Mouse (Mus musculus): ENCODE data around the gene Klk1b11.
"Not testable (repeated sequence)": the region's sequence is repeated elsewhere in the genome, so short reads cannot be mapped to it uniquely, and the experiment has no call there.

Klk1b11 gene

DNA sequence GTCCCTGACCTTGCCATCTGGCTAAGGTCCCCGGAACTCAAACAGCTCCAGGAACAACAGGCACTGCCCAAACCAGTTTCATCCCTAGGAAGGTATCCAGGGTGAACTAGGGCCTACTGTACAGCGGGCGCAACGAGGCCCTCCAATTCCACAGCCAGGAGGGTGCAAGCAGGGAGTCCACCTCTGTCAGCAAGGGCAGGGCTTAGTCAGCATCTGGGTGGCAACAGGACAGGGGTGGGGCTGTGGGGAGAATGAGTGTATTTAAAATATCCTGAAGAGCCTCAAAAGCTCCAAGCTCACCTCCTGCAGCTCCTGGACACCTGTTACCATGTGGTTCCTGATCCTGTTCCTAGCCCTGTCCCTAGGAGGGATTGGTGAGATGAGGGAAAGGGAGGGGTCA is at the start of gene Klk1b11:
TSS of gene Klk1b11 (plus strand) at position 301 of the 400 bp plus-strand sequence.
- not testable (repeated sequence) for DNase-seq

DNA sequence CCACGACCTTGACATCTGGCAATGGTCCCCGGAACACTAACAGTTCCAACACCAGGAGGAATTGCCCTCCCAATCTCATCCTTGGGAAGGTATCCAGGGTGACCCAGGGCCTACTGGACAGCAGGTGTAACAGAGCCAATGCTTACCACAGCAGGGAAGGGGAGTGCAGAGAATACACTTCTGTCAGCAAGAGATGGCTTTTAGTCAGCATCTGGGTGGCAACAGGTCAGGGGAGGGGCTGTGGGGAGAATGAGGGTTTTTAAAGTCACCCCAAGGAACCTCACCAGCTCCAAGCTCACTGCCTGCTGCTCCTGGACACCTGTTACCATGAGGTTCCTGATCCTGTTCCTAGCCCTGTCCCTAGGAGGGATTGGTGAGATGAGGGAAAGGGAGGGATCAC is 45.3 kb upstream of the Klk1b11 start, which contains the start of gene Klk1b8:
TSS of gene Klk1b8 (plus strand) at position 301 of the 400 bp plus-strand sequence.
- no peak for DNase-seq

DNA sequence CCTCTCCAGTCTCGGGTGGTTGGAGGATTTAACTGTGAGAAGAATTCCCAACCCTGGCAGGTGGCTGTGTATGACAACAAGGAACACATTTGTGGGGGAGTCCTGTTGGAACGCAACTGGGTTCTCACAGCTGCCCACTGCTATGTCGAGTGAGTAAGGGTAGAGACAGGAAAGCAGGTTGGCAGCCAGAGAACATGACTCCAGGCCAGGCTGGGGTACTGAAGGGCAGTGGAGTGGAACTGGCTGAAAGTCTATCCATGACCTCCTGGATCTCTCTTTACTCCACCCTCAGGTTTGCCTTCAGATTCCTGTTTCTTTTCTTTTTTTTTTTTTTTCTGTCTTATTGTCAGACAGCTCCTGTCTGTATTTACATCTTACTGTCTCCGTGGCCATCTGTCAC is 43.0 kb upstream of the Klk1b11 start:
- peak; percentile 22 for DNase-seq

DNA sequence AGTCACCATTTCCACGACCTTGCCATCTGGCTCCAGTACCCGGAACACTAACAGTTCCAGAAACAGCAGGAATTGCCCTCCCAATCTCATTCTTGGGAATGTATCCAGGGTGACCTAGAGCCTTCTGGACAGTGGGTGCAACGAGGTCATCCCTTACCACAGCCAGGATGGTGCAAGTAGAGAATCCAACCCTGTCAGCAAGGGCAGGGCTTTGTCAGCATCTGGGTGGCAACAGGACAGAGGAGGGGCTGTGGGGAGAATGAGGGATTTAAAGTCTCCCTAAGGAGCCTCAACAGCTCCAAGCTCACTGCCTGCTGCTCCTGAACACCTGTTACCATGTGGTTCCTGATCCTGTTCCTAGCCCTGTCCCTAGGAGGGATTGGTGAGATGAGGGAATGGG is 29.2 kb upstream of the Klk1b11 start, which contains the start of gene Klk1b1:
TSS of gene Klk1b1 (plus strand) at position 301 of the 400 bp plus-strand sequence.
- DNase-seq: no peak

DNA sequence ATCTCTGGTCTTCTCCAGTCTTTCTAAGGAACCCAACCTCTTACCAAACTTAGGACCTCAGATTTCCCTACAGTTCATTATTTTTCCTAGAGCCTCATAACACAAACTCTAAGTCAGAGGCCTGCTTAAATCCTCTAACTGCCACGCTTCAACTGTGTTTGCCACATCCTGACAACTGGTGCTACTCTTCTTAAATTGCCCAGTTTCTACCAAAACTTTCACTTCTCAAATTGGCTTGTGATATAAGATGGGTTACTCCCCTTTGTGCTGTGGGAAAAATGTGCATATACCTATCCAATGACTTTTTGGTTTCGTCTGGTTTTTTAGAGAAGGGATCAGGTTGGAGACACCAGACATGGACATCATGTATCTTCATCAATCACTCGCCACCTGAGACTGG is 28.6 kb upstream of the Klk1b11 start:
- DNase-seq: no peak

DNA sequence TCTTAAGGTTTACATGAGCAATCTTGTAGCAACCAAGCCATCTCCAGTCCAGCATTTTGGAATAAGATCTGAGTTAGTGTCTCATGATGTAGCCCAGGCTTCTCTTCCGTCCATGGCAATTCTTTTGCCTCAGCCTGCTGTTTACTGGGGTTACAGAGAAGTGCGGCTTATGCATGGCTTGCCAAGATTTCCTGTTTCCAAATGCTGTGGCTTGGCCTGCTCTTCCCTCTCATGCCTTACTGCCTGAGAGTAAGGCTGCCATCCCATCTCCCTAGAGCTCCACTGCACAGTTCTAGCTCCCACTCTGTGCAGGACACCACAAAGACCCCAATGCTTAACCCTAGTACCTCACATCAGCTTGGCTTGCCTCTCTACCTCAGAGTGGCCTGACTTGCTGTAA is 28.1 kb upstream of the Klk1b11 start:
- DNase-seq: no peak

DNA sequence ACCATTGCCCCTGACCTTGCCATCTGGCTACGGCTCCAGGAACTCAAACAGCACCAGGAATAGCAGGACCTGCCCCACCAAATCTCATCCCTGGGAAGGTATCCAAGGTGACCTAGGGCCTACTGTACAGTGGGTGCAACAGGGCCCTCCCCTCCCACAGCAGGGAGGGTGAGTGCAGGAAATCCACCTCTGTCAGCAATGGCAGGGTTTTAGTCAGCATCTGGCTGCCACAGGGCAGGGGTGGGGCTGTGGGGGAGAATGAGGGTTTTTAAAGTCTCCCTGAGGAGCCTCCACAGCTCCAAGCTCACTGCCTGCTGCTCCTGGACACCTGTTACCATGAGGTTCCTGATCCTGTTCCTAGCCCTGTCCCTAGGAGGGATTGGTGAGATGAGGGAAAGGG is 19.9 kb upstream of the Klk1b11 start, which contains the start of gene Klk1b9:
TSS of gene Klk1b9 (plus strand) at position 301 of the 400 bp plus-strand sequence.
- DNase-seq: not testable (repeated sequence)

DNA sequence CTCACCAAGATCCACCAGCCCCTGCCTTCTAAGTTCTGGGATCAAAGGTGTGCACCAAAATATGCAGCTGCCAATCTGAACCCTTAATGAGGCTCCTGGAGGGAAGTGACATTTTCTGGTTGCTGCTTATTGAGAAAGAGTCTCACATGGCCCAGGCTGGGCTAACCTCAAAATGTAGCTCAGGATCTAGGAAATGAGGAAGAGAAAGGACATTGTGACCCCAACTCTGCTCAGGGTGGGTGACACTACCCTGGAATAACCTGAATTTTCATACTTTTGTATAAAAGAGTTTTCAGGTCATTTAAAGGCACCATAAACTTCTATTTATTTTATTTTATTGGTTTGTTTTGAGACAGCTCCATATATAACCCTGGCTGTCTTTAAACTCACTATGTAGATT is 10.0 kb upstream of the Klk1b11 start:
- no peak for DNase-seq

DNA sequence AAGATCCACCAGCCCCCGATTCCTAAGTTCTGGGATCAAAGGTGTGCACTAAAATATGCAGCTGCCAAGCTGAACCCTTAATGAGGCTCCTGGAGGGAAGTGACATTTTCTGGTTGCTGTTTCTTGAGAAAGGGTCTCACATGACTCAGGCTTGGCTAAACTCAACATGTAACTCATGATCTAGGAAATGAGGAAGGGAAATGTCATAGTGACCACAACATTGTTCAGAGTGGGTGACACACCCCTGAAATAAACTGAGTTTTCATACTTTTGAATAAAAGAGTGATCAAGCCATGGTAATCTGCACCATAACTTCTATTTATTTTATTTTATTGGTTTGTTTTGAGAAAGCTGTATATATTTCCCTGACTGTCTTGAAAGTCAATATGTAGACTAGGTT is 856 bp upstream of the Klk1b11 start:
- DNase-seq: not testable (repeated sequence)

DNA sequence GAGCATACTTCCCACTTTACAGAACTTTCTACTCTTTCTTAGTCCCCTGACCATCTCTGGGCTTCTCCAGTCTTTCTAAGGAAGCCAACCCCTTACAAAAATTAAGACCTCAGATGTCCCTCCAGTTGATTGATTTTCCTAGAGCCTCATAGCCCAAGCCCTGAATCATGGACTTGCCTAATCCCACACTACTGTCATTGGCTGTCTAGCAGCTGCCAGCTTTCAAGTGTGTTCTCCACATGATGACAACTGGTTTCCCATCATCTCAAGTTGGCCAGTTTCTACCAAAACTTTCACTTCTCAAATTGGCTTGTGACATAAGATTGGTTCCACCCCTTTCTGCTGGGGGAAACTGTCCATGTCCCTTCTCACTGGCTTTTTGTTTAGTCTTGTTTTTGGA is 9.2 kb downstream of the Klk1b11 start:
- DNase-seq: no peak

DNA sequence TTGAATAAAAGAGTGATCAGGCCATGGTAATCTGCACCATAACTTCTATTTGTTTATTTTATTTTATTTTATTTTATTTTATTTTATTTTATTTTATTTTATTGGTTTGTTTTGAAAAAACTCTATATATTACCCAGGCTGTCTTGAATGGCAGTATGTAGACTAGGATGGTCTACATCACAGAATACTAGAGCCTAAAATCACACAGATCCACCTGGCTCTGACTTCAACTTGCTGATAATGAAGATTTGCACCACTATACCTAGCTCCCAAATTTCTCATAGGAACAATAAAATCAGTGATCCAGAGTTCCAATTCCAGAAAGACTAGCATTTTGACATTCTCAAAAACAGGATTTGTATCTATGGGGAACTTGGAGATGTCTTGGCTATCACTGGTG is 16.2 kb downstream of the Klk1b11 start, which contains the start of gene Klk1b26:
TSS of gene Klk1b26 (plus strand) at position 301 of the 400 bp plus-strand sequence.
- DNase-seq: not testable (repeated sequence)

DNA sequence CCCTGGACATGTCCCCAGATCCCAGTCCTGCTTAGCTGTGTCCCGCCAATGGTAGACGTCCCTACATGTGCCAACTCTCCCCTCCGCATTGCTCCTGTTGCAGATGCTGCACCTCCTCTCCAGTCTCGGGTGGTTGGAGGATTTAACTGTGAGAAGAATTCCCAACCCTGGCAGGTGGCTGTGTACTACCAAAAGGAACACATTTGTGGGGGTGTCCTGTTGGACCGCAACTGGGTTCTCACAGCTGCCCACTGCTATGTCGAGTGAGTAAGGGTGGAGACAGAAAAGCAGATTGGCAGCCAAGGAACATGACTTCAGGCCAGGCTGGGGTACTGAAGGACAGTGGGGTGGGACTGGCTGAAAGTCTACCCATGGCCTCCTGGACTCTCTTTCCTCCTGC is 19.0 kb downstream of the Klk1b11 start:
- DNase-seq: not testable (repeated sequence)

DNA sequence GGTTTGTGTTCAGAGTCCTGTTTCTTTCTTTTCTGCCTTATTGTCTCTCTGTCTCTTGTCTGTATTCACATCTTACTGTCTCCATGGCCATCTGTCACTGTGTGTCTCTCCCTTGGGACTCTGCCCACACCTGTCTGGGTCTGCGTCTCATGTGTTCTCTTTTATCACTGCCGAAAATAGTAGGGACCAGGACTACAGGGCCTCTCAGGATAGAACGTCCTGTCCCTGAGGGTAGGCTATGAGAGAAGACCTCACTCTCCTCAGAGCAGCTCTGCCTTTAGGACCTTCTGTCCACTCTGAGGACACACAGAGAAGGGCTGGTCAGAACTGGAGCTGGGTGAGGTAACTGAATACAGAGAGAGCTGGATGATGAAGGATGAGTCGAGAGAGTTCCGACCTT is 19.4 kb downstream of the Klk1b11 start:
- no peak for DNase-seq
